Mouse (Mus musculus): ENCODE results near the gene Cct4. TPM values are rescaled to one million over a fixed set of nuclear protein-coding genes. Genes with fewer than 3 reads are reported as not detected.

Gene Cct4
- total and polyA plus RNA-seq, 3 experiments = 387 to 567 (median 552) TPM

GRCm38 (mm10) chr11:22973599-22973998 is 16.7 kb upstream of the Cct4 start:
- Histone ChIP-seq H3K4me1 (ENCODE audit: control insufficient read depth in 1 of 2, insufficient read depth in 2 of 2, low read length in 2 of 2) (peaks cover 0 to 17% of the 10 kb centered on the region in 2 experiments; a peak in 2 of 4 replicates), H3K27me3 (ENCODE audit: control insufficient read depth in 1 of 2, insufficient read depth in 2 of 2, low read length in 2 of 2) (no peaks in the 10 kb centered on the region), H3K27ac (ENCODE audit: control insufficient read depth, low read depth, low read length) (peak overlapping the region; percentile 94), H3K9me3 (replicated peaks; ENCODE audit: insufficient read depth, low read length) (no peaks in the 10 kb centered on the region), H3K4me3 (ENCODE audit: control insufficient read depth in 1 of 2, insufficient read depth in 1 of 2, low read depth in 2 of 2, low read length in 2 of 2) (peak overlapping the region; percentile 74 to 77), H3K9ac (ENCODE audit: control insufficient read depth, low read depth, low read length, poor library complexity, severe bottlenecking) (peak overlapping the region; percentile 71), H3K36me3 (ENCODE audit: control insufficient read depth in 1 of 2, insufficient read depth in 2 of 2, low read length in 2 of 2) (peaks cover 0 to 30% of the 10 kb centered on the region in 2 experiments; a peak in 3 of 4 replicates), H3K79me2 (ENCODE audit: control insufficient read depth, insufficient read depth, low read length, poor library complexity) (peaks cover 55% of the 10 kb centered on the region)
- DNase-seq (ENCODE audit: low read depth, low spot score) = peak; percentile 62
- TF ChIP-seq RAD21 (IDR thresholded peaks at IDR 0.05; ENCODE audit: low read depth, low read length) (no peak), USF1 (IDR thresholded peaks at IDR 0.05; ENCODE audit: low read depth, low read length) (no peak), SMC3 (IDR thresholded peaks at IDR 0.05; ENCODE audit: low read depth, low read length) (no peak), CTCF (IDR thresholded peaks at IDR 0.05 in 2 of 3, conservative IDR thresholded peaks at IDR 0.05 in 1 of 3; ENCODE audit: control insufficient read depth in 1 of 3, insufficient read depth in 1 of 3, low read depth in 2 of 3, low read length in 3 of 3, poor library complexity in 1 of 3, severe bottlenecking in 1 of 3) (no peak), CHD2 (IDR thresholded peaks at IDR 0.05; ENCODE audit: low read length) (no peak), TCF12 (IDR thresholded peaks at IDR 0.05; ENCODE audit: low read depth, low read length) (no peak)

- no peak overlapping the region for H3K27ac ChIP-seq (ENCODE audit: control insufficient read depth, low read depth, low read length)
- DNase-seq (ENCODE audit: low read depth, low spot score) = no peak
- no peaks in the 10 kb centered on the region for H3K9me3 ChIP-seq (replicated peaks; ENCODE audit: insufficient read depth, low read length)
- H3K4me1 ChIP-seq (ENCODE audit: control insufficient read depth in 1 of 2, insufficient read depth in 2 of 2, low read length in 2 of 2) = peaks cover 9 to 21% of the 10 kb centered on the region in 2 experiments; a peak in 3 of 4 replicates
- H3K79me2 ChIP-seq (ENCODE audit: control insufficient read depth, insufficient read depth, low read length, poor library complexity) = peaks cover 67% of the 10 kb centered on the region
- H3K27me3 ChIP-seq (ENCODE audit: control insufficient read depth in 1 of 2, insufficient read depth in 2 of 2, low read length in 2 of 2) = no peaks in the 10 kb centered on the region
- peaks cover 0 to 47% of the 10 kb centered on the region in 2 experiments; a peak in 3 of 4 replicates for H3K36me3 ChIP-seq (ENCODE audit: control insufficient read depth in 1 of 2, insufficient read depth in 2 of 2, low read length in 2 of 2)
- H3K4me3 ChIP-seq (ENCODE audit: control insufficient read depth in 1 of 2, insufficient read depth in 1 of 2, low read depth in 2 of 2, low read length in 2 of 2) = no peak overlapping the region
- TF ChIP-seq MAZ (IDR thresholded peaks at IDR 0.05; ENCODE audit: low read depth, low read length) (no peak), TAL1 (IDR thresholded peaks at IDR 0.05; ENCODE audit: low read length) (no peak), NELFE (IDR thresholded peaks at IDR 0.05; ENCODE audit: low read depth, low read length) (0 out of 2 replicates have a peak, but pooled peaks have one; percentile 15), GABPA (IDR thresholded peaks at IDR 0.05; ENCODE audit: low read depth, low read length) (no peak), SIN3A (IDR thresholded peaks at IDR 0.05; ENCODE audit: low read length) (no peak)
- H3K9ac ChIP-seq (ENCODE audit: control insufficient read depth, low read depth, low read length, poor library complexity, severe bottlenecking) = no peak overlapping the region
Measured at GRCm38 (mm10) chr11:22978215-22978614, 12.1 kb upstream of the Cct4 start.

DNA sequence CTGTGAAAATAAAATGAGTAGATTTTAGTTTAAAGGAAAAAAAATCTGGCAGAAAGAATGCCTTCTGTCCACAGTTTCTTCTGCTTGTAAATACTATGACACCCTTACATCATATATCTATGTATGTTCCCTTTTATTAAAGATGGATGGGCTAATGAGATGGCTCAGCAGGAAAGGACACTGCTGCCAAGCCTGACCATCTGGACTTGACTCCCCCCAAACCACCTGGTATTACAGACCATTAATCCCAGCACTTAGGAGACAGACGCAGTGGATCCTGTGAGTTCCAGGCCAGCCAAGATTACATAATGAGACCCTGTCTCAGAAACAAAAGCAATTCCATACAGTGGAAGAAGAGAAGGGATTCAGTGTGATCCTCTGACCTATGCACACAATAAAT is 11.6 kb upstream of the Cct4 start:
- no peak for TF ChIP-seq CHD1 (IDR thresholded peaks at IDR 0.05; ENCODE audit: low read depth, low read length)
- Histone ChIP-seq H3K36me3 (ENCODE audit: control insufficient read depth in 1 of 2, insufficient read depth in 2 of 2, low read length in 2 of 2) (peaks cover 0 to 48% of the 10 kb centered on the region in 2 experiments; a peak in 3 of 4 replicates), H3K9me3 (replicated peaks; ENCODE audit: insufficient read depth, low read length) (no peaks in the 10 kb centered on the region), H3K4me1 (ENCODE audit: control insufficient read depth in 1 of 2, insufficient read depth in 2 of 2, low read length in 2 of 2) (peaks cover 9 to 21% of the 10 kb centered on the region in 2 experiments; a peak in 3 of 4 replicates), H3K9ac (ENCODE audit: control insufficient read depth, low read depth, low read length, poor library complexity, severe bottlenecking) (no peak overlapping the region), H3K27me3 (ENCODE audit: control insufficient read depth in 1 of 2, insufficient read depth in 2 of 2, low read length in 2 of 2) (no peaks in the 10 kb centered on the region), H3K27ac (ENCODE audit: control insufficient read depth, low read depth, low read length) (no peak overlapping the region), H3K79me2 (ENCODE audit: control insufficient read depth, insufficient read depth, low read length, poor library complexity) (peaks cover 63% of the 10 kb centered on the region), H3K4me3 (ENCODE audit: control insufficient read depth in 1 of 2, insufficient read depth in 1 of 2, low read depth in 2 of 2, low read length in 2 of 2) (no peak overlapping the region)
- DNase-seq (ENCODE audit: low read depth, low spot score) = no peak

All from MEL (cell line).